Mouse (Mus musculus): ENCODE results near the gene Tspan11.

DNA sequence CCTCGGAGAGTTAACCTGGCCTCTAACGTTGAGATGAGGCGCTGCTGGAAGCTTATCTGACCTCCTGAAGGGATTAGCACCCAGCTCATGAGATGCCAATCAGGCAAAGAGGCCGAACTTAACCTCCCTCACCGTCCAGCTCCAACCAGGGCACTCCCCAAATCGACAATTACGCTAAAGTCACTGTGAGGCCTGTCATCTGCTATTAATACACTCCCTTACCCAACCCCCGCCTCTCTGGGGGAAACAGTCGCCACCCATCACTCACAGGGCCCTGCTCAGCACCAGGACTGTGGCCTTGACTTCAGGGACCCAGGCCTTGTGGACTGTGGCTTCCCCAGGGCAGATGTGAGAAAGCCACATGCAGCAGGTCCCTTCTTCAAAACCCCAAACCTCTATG, 99.0 kb downstream of the Tspan11 start:
- no peak for TF ChIP-seq CTCF (IDR thresholded peaks at IDR 0.05; ENCODE audit: borderline replicate concordance, control insufficient read depth, extremely low read depth, insufficient read depth, low read length, poor library complexity)
- no peak for TF ChIP-seq POLR2A (IDR thresholded peaks at IDR 0.05; ENCODE audit: control insufficient read depth, extremely low read depth, insufficient read depth, low read length, poor library complexity)

Data from thymus, adult 2 months (tissue).